Mouse (Mus musculus): Measurements from ENCODE around the gene Hectd4.

DNA sequence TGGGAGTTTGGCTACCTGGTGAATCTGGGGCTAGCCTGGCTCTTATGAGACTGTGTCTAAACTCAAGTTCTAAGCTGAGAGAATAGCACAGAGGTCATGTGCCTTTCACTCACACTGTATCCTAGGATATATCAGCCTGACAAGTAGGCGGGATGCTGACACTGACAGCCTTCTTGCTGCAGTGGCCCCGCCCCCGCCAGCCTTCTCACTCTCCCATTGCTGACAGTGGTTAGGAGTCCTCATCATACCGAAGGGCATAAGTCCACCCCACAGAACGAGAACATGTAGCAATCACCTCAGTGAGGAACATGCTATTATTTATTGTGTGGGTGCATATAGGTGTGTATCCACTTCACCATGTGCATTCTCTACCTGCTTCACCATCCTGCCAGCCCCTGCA, 64.8 kb downstream of the Hectd4 start:
- no peak for TF ChIP-seq CTCF (IDR thresholded peaks at IDR 0.05; ENCODE audit: control insufficient read depth, insufficient read depth, low read length)
- no peak for TF ChIP-seq POLR2A (IDR thresholded peaks at IDR 0.05; ENCODE audit: borderline replicate concordance, control insufficient read depth, low read depth, low read length)
